Mouse (Mus musculus) 3T3-L1 (cell line): ENCODE measurements around the gene Nsun5.

Source experiments
- DNase-seq: peaks from one replicate; pipeline ENCODE4 v3.0.0-alpha.2; 2015; ENCODE audit warnings: low read depth, low spot score

Nsun5 gene

DNA sequence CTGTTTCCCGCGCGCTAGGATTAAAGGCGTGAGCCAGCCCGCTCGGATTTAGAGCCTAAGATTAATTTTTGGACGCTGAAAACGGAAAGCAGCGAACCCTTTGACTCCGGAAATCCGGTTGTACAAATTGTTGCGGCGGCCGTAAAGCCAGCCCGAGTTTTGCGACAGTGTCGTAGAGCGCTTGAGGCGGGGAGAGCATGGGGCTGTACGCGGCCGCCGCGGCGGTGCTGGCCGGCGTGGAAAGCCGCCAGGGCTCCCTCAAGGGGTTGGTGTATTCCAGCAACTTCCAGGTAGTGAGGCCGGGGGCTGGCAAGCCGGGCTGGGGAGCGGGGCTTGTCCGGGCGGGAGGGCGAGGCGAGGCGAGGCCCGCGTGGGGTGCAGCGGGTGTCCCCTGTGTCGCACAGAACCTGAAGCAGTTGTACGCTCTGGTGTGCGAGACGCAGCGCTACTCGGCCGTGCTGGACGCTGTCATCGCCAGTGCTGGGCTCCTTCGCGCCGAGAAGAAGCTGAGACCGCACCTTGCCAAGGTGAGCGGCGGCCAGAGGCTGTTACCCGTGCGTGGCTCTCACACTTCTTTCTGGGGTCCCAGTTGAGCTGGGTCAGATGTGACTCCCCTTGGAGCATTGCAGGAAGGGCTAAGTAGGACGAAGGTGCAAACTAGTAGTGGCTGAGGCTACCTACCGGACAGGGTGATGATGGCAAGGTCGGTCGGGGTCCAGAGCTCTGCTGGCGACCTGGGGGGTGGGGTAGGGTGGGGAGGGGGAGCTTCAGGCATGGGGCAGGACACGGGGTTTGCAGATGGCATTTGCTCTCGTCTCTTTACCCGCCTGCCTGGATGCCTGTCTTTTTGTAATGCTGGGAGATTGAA, at the start of gene Nsun5:
Nsun5 (plus strand) TSS at position 167 of the 868 bp plus-strand sequence.
- peak; percentile 97 for DNase-seq

DNA sequence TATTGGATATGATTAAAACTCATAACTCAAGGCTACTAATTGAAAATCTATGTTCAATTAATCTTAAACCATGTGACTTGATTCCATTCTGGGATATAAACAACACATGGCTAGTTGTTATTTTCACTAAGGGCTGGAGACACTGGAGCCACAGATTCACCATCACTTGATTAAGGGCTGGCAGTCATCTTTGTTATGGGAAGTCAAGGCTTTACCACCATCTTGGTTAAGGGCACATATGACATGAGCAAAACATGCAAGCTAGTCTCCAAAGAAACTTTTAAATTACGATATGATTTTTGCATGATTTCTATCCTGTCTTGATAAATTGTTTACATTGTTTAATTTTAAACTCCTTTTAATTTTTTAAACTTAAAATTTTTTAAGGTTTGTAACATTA, 47.6 kb upstream of the Nsun5 start:
- DNase-seq, result no peak

DNA sequence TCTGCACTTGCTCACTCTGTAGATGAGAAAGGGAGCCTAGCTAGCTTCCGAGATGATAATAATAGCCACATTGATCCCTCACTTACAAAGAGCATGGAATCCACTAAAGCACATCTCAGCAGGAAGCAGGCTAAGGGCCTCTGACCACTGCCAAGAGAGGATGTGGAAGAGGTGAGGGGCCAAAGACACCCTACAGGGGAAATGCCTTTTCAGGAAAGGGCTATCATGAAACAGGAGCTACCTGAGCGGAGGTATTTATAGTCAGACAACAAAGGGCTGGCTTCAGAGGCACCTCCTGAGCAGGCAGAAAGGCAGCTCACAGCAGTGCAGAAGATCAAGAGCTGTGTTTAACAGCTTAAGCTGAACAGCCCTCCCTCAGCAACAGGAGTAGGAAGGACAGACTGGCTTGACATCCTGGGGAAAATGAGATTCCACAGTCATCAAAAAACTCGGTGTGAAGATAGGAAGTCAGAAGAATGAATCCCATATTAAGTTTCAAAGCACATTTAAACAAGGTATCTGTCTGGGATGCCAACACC, 43.6 kb upstream of the Nsun5 start:
- DNase-seq, result no peak

DNA sequence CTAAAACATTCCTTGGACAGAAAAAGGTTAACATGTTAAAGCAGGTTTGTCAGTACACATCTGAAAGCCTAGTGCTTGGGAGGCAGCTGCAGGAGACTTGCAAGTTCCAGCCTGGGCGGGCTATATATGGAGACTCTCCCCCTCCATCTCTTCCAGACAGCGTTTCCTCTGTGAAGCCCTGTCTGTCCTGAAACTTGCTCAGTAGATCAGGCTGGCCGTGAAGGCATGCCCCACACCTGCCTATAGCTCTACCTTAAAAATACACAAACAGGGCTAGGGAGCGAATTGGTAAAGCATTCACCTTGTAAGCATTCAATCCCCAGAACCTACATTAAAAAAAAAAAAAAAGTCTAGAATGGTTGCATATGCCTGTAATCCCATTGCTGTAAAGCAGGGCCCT, 40.3 kb upstream of the Nsun5 start:
- no peak for DNase-seq

DNA sequence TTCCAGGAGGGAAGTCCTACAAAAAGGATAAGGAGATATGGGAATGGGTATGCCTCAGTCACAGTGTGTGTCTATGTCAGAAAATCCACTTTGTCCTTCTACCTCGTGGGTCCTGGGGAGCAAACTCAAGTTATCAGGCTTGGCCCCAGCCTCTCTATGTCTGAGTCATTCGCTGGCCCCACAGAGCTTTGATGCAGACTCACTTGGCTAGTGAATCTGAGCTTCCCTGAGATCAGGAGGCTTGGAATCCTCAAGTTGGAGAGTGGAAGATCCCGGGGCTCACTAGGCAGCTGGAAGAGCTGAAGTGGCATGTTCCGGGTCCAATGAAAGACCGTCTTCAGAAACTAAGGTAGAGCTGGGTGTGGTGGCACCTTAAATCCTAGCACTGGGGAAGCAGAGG, 39.6 kb upstream of the Nsun5 start:
- no peak for DNase-seq

DNA sequence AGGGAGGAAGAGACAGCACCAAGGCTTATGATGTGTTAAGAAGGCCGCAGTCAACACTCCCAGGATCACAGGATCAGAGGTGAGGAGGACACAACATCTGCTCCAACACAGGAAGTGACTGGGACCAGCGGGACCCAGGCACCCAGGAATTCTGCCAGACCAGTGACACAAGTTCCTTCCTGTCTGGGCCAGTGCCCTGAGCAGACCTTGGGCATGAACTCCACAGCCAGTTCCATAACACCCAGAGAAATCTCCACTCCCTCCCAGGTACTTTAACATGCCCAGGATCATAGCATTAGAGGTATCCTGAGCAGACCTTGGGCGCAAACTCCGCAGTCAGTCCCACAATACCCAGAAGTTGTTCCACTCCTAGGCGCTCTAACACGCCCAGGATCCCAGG, 38.6 kb upstream of the Nsun5 start:
- DNase-seq, result no peak

DNA sequence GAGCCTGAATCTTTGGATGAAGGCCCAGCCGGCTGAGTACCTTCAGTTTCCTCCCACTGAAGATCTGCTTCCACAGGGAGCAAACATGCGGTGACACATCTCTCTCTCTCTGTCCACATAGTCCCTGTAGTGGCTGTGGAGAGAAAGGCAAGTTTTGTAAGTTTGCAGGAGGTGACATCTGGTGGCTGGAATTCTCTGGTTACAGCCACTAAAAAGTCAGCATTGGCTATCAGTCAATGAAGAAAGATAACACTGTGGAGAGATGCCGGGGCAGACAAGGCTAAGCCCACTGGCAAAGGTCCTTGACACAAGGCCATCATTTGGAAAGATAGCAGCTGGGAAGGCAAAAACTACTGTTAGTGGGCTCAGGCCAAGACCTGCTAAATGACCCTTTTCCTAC, 32.2 kb upstream of the Nsun5 start:
- peak; percentile 16 for DNase-seq

DNA sequence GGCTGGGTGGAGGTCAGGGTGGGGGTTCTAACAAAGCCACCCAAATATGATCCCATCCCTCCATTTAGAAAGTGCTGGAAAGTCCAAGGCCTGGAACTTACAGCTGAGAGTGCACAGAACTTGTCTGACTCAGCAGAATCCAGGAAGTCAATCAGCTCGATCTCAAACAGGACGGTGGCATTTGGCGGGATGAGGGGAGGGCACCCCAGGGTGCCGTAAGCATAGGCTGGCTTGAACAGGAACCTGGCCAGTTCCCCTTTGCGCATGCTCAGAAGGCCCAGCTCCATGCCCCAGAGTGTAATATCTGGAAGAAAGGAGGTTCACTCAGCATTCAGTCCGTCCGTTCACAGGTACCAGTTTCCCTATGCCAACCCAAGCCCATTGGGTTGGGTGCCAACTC, 23.8 kb upstream of the Nsun5 start:
- DNase-seq, result no peak

DNA sequence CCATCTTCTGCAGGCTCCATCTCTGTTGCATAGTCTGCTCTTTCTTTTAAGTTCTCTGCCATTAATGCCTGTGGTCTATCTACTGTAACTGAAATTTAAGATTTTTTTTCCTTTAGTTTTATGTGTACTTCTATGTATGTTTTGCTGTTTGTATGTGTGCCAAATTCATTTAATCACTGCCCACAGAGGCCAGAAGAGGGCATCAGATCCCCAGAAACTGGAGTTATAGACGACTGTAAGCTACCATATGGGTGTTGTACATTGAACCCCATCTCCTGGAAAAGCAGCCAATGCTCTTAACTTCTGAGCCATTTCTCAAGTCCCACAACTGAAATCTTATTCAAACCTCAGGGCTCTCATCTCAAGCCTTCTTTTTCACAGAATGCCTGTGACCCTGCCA, 23.3 kb upstream of the Nsun5 start:
- DNase-seq, result peak; percentile 34

DNA sequence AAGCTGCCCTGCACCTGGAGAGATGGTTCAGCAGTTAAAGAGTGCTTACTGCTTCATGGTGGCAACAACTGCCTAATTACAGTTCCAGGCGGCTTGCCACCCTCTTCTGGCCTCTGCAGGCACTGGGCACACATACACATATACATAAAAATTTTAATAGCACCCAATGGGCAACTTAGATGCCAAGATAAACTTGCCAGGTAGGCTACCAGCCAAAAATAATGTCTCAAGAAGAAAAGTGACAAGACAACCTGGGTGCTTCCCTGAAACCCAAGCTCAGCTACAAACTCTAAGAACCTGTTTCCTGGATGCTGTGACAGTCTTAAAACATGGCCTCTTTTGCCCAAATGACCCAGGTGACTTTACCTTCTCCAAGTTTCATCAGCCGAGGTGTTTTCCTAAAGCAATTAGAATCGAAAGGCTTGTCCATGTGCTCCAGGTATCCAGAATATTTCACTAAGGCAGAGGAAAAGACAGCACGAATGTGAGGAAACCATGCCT, 22.2 kb upstream of the Nsun5 start:
- DNase-seq, result no peak

DNA sequence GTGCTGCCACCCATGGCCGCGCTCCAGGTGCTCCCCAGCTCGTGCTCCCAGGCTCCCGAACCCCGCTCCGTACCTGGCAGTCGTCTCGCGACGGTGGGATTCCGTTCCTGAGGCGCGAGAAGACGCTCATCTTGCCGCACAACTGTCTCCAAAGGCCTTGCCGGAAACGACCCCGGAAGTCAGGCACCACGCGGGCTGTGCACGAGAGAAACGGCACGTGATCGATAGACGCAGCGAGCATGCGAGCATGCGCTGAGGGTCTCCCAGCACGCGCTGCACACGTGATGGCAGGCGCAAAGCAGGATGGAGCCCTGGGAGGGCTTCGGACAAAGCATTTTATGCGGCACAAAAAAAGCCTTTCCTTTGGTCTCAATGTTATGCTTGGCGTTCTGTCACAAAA, 19.9 kb upstream of the Nsun5 start, which contains the start of gene Fkbp6:
Fkbp6 (minus strand) TSS at position 183 of the 400 bp plus-strand sequence.
- no peak for DNase-seq

DNA sequence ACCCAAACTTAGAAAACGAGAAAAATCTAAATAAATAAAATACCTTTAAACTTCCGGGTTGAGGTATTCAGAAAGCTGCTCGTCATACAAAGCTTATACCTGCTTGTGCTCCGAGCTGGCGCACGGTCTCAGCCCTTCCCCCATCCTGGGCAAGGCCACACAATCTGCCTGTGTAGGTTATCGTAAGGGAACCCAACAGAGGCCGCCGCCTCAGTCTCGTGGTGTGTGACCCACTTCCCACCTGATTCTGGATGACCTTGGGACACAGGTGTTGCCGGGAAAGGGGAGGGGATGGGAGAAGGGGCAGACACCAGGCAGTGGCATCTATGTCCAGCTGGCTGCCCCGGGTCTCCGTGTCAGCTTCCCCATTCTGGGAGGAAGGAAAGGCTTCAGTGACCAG, 18.1 kb upstream of the Nsun5 start:
- no peak for DNase-seq

DNA sequence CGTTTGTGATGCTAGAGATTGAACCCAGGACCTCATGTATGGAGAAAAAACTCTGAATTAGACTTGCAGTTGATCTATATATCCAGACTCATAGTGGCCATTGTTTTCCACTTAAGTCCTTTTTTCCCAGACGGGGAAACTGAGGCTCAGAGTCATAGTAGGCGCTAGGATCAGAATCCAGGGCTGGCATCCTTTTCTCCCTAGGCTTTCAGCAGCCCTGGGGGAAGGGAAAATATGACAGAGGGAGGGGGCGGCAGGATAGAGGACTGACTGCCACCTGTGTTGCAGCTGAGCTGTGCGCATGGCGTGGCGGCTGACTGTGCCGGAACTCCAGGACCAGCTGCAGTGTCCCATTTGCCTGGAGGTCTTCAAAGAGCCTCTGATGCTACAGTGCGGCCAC, 16.8 kb upstream of the Nsun5 start, which contains the start of gene Trim50:
Trim50 (plus strand) TSS at position 301 of the 400 bp plus-strand sequence.
- no peak for DNase-seq

DNA sequence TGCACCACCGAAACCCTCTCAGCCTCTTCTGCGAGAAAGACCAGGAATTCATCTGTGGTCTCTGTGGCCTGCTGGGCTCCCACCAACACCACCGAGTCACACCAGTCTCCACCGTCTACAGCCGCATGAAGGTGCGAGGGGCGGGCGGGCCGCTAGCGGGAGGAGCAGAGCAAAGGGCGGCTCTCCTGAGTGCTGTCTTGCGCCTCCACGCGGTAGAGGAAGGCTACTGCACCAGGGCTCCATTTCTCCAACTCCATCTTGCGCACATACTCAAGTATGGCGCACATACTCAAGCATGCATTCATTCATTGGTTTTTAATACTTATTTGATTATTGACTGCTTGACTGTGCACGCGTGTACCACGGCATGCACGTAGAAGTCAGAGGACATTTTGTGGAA, 16.2 kb upstream of the Nsun5 start:
- DNase-seq, result no peak

DNA sequence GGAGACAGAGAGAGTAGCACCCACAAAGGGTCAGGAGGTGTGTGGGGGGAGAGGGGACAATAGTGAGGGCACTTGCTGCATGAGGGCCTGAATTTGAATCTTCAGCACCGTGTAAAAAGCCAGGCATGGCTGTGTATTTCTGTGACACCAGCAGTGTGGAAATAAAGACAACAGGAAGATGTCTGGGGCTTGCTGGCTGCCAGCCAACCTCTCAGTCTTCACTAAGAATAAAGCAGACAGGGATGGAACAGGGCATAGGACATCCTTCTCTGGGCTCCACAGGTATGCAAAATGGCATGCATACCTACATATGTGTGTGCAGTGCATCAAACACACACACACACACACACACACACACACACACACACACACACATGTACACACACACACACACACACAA, 13.7 kb upstream of the Nsun5 start:
- no peak for DNase-seq

DNA sequence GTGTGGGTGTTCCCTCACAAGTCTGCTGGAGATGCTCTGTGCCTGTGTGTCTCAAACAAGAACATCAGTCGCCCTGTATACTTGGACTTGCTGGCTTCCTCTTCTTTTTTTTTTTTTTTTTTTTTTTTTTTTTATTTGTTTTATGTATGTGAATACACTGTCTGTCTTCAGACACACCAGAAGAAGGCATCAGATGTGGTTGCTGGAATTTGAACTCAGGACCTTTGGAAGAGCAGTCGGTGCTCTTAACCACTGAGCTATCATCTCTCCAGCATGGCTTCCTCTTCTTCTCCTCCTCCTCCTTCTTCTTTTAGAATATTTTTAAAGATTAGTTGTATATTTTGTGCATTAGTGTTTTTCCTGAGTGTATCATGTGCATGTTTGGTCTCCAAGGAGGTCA, 12.2 kb upstream of the Nsun5 start:
- peak; percentile 39 for DNase-seq

DNA sequence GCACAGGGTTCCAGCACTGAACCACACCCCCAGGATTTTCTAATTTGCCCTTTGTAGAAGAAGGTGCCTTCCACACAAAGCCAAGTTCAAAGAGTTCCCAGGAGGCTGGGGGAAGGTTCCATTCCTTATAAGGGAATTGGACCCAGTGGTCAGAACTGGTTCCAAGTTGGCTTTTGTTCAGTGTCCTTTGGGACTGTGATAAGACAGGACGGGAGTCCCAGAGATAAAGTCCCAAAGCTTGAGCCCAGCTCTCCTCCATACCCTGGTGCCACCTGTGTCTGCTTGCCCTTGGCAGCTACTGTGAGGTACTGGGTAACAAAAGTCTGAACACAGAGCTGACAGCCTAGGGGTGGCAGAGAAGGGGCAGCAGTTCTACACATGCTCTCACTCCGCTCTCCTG, 10.0 kb upstream of the Nsun5 start:
- DNase-seq, result no peak

DNA sequence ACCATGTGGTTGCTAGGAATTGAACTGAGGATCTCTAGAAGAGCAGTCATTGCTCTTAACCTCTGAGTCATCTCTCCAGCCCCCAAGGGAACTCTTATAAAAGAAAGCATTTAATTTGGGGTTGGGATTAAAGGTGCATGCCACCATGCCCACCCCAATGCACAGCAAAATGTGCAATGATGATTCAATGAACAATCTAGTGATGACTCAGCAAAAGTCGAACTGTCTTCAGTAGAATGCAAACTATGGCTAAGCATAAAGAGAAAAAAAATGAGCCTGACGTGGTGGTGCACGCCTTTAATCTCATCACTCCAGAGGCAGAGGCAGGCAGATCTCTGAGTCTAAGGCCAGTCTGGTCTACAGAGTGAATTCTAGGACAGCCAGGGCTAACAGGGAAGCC, 7.2 kb upstream of the Nsun5 start:
- DNase-seq, result peak; percentile 28

DNA sequence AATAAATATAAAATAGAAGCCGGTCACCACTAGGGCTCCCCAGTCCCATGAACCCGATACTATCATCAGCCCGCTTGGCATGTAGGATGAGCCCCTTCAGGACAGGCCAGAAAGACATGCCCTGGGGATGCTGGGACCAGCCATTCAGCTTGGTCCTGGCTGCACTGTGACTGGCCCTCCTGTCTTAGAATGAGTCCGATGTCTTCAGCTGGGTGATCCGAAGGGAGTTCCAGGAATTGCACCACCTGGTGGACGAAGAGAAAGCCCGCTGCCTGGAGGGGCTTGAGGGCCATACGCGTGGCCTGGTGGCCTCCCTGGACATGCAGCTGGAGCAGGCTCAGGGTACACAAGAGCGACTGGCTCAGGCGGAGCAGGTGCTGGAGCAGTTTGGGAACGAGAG, 6.2 kb upstream of the Nsun5 start:
- peak; percentile 31 for DNase-seq

DNA sequence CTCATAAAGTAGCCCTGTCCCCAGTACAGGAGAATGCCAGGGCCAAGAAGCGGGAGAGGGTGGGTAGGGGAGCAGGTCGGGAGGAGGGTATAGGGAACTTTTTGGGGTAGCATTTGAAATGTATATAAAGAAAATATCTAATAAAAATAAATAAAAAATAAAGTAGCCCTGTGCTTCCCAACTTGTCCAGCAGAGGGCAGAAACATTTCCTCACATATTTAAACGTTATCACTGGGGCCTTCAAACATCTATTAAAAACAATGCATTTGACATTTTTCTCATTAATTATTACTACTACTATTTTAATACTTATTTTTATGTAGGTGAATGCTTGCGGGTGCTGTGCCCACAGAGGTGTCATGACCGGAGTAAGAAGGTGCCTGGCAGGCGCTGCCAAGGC, 1.9 kb upstream of the Nsun5 start:
- peak; percentile 65 for DNase-seq

DNA sequence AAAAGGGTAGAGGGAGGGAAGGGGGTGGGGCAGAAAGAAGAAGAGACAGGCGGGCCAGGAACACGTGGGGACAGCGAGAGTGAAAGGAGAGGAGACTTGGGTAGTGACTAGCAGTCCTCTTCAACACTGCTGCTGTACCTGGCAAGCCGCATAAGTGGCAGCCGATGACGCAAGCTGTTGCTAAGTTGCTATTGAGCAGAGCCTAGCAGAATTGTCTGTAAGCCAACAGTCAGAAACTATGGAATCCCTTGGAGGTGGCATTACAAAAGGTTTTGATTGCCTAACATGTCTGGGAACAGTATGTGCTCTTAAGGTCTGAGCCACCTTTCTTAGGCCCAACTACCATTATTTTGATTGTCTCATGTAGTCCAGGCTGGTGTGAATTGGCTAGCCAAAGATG, 1.4 kb upstream of the Nsun5 start:
- DNase-seq, result no peak

DNA sequence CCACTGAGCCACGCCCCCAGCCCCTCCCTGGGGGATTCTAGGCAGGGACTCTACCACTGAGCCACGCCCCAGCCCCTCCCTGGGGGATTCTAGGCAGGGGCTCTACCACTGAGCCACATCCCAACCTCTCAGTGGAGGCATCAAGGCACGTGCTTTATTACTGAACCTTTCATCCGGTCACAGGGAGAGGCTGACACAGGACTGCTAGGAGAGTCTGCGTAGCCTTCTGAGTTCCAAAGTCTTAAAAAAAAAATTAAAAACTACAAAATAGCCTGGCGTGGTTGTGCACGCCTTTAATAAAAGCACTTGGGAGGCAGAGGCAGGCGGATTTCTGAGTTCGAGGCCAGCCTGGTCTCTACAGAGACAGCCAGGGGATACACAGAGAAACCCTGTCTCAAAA, 557 bp upstream of the Nsun5 start:
- peak; percentile 38 for DNase-seq

DNA sequence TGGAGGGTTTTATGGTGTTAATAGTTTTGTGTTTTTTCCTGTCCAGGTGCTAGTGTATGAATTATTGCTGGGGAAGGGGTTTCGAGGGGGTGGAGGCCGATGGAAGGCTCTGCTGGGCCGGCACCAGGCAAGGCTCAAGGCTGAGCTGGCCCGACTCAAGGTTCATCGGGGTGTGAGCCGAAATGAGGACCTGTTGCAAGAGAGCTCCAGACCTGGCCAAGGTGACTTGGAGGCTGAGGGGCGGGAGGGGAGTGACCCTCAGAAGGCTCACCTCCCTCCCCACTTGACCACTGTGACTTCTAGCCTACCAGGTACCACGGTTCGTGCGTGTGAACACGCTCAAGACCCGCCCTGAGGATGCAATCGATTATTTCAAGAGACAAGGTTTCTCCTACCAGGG, 1.4 kb downstream of the Nsun5 start:
- no peak for DNase-seq
